Mouse (Mus musculus) forebrain, embryonic 12.5 days (tissue): ENCODE data around the gene Gm1604a. TPM values are rescaled to one million over a fixed set of nuclear protein-coding genes. Genes with fewer than 3 reads are reported as not detected.

ENCODE experiments used
- polyA plus RNA-seq: library from polyadenylated mRNA; unstranded; fragments of >200 nt; fragmentation: Nextera tagmentation; extraction: Ambion mirVana; gene quantifications from 2 replicates; pipeline ENCODE4 v1.2.1, GENCODE M21; 2016

Gm1604a gene
- polyA plus RNA-seq, 1 experiment from 2014 or later, result not detected

Other genes starting within 250 kb of the Gm1604a start
- 115 and 122 TPM in 2 replicates for gene Ezr, start 242.8 kb upstream of the Gm1604a start, polyA plus RNA-seq
- 44.1 and 45.5 TPM in 2 replicates for gene Rsph3b, start 76.9 kb upstream of the Gm1604a start, polyA plus RNA-seq
- gene Tagap1, start 64.4 kb upstream of the Gm1604a start, polyA plus RNA-seq, result 52.8 and 53.2 TPM in 2 replicates
- gene Rnaset2b, start 54.9 kb upstream of the Gm1604a start, polyA plus RNA-seq, result 83.9 and 94.6 TPM in 2 replicates
- gene Gm49721, start 46.7 kb upstream of the Gm1604a start, polyA plus RNA-seq, result 0.17 and 0.47 TPM in 2 replicates
- 23.6 and 27.2 TPM in 2 replicates for gene Rps6ka2, start 144.5 kb downstream of the Gm1604a start, polyA plus RNA-seq